Mouse (Mus musculus) spleen, adult 2 months (tissue): ENCODE measurements around the gene Epha2.

ENCODE experiments used
- CTCF ChIP-seq: fragments of 200-500 bp; IDR thresholded peaks from 2 replicates; pipeline ENCODE4 v1.5.1; 2011; ENCODE audit warnings: mild to moderate bottlenecking, inconsistent platforms; ENCODE audit not compliant: insufficient read depth, insufficient read length, insufficient replicate concordance; ENCODE audit errors: extremely low read depth
- POLR2A ChIP-seq: fragments of 200-500 bp; IDR thresholded peaks from 2 replicates; pipeline ENCODE4 v1.6.1; 2011; ENCODE audit warnings: low read depth, low read length, inconsistent platforms

- TF ChIP-seq POLR2A = no peak
- no peak for TF ChIP-seq CTCF
Observed at GRCm38 (mm10) chr4:141285128-141285527, 15.9 kb upstream of the Epha2 start.
